Mouse (Mus musculus): ENCODE measurements around the gene Ahcyl1. TPM values are rescaled to one million over a fixed set of nuclear protein-coding genes. Genes with fewer than 3 reads are reported as not detected.
"Not testable (repeated sequence)": the region's sequence is repeated elsewhere in the genome, so short reads cannot be mapped to it uniquely, and the experiment has no call there.

The Ahcyl1 gene
- polyA plus RNA-seq, 1 experiment from 2014 or later: 102 TPM

DNA sequence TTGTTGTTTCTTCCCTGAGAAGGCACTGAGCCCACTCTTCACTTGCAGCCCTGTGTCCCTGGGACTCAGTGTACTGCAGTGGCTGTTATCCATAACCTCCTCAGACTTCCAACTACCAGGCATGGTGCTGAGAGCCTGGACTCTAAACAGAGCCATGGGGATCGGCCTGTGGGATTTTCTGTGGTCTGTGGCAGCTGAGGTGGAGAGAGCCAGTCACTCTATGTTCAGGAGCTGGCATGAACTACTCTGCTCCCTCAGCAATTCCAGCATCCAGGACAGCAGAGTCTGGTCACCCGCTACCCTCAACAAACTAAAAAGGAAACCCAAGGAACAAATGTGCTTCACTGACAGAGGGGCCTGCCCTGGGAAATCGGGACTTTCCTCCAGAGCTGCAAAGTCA lies 43.1 kb upstream of the Ahcyl1 start:
- no peaks in the 10 kb centered on the region for H3K36me3 ChIP-seq (ENCODE audit: control insufficient read depth, insufficient read depth, low read length)
- no peaks in the 10 kb centered on the region for H3K9me3 ChIP-seq (ENCODE audit: control insufficient read depth, low read length)
- 75% methylated on average over 3 of the region's 3 CpGs for WGBS
- H3K4me1 ChIP-seq (ENCODE audit: control insufficient read depth, insufficient read depth, low read length): peaks cover 21% of the 10 kb centered on the region
- H3K4me3 ChIP-seq (ENCODE audit: low read depth, low read length): no peak overlapping the region
- DNase-seq (ENCODE audit: low spot score) (no peak), ATAC-seq (ENCODE audit: insufficient number of reproducible peaks, low FRiP score, low TSS enrichment, low read depth) (no peak)
- no peak overlapping the region for H3K27ac ChIP-seq (replicated peaks; ENCODE audit: low read depth, low read length)
- no peaks in the 10 kb centered on the region for H3K27me3 ChIP-seq (ENCODE audit: control insufficient read depth, insufficient read depth, low read length)
- no peak overlapping the region for H3K9ac ChIP-seq (ENCODE audit: low read length)
- H3K4me2 ChIP-seq (ENCODE audit: low read depth, severe bottlenecking): no peak overlapping the region

DNA sequence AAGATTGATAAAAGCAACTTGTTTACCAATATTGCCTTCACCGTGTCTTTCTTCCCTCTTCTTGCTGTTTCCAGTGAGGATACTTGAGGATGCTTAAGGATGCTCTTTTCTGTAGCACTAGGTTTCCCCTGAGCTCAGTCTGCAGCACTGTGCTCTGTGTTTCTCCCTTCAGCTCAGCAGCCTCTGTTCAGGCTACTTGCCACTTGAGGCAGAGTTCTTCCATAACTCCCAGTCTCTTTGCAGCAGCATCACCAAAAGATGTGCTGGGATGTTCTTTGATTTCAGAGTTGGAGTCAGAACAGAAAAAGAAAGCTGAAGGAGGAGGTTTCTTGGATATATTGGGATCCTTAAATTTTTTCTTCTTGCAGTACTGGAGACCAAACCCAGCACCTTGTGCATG lies 42.3 kb upstream of the Ahcyl1 start:
- Histone ChIP-seq H3K4me2 (ENCODE audit: low read depth, severe bottlenecking) (no peak overlapping the region), H3K9ac (ENCODE audit: low read length) (no peak overlapping the region), H3K4me3 (ENCODE audit: low read depth, low read length) (no peak overlapping the region), H3K36me3 (ENCODE audit: control insufficient read depth, insufficient read depth, low read length) (no peaks in the 10 kb centered on the region), H3K4me1 (ENCODE audit: control insufficient read depth, insufficient read depth, low read length) (peaks cover 21% of the 10 kb centered on the region), H3K9me3 (ENCODE audit: control insufficient read depth, low read length) (no peaks in the 10 kb centered on the region), H3K27me3 (ENCODE audit: control insufficient read depth, insufficient read depth, low read length) (no peaks in the 10 kb centered on the region), H3K27ac (replicated peaks; ENCODE audit: low read depth, low read length) (no peak overlapping the region)
- ATAC-seq (ENCODE audit: insufficient number of reproducible peaks, low FRiP score, low TSS enrichment, low read depth) (no peak), DNase-seq (ENCODE audit: low spot score) (no peak)
- WGBS: 76% methylated on average over 1 of the region's 1 CpGs

DNA sequence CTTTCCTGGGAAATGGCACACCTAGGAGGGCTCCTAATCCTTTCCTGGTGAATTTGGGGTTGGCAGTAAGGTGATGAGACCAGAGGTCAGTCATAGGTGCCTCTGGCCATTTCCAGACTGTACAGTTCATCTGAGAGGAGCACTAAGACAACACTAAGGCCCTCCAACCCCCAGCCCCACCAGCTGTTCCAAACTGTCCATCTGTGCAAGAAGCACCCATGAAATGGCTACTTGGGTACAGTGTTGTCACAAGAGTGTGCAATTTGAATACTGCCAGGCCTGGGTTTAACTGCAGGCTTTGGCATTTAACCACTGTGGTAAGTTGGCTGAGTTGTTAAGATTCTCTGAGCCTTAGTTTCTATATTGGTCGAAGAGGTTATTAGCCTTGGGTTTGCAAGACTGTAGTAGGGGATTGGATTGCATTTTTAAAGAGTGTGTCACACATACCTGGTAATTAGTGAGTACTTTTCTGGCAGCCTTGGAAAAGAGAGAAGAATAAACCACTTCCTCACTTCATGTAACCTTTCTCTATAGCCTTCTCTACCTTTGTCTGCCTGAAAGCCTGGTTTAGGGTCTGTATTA lies 41.3 kb upstream of the Ahcyl1 start:
- H3K9me3 ChIP-seq (ENCODE audit: control insufficient read depth, low read length): no peaks in the 10 kb centered on the region
- 80% methylated on average over 1 of the region's 1 CpGs for WGBS
- peaks cover 15% of the 10 kb centered on the region for H3K4me1 ChIP-seq (ENCODE audit: control insufficient read depth, insufficient read depth, low read length)
- H3K27ac ChIP-seq (replicated peaks; ENCODE audit: low read depth, low read length): no peak overlapping the region
- no peak overlapping the region for H3K4me2 ChIP-seq (ENCODE audit: low read depth, severe bottlenecking)
- H3K9ac ChIP-seq (ENCODE audit: low read length): no peak overlapping the region
- no peaks in the 10 kb centered on the region for H3K27me3 ChIP-seq (ENCODE audit: control insufficient read depth, insufficient read depth, low read length)
- DNase-seq (ENCODE audit: low spot score) (no peak), ATAC-seq (ENCODE audit: insufficient number of reproducible peaks, low FRiP score, low TSS enrichment, low read depth) (no peak)
- H3K36me3 ChIP-seq (ENCODE audit: control insufficient read depth, insufficient read depth, low read length): no peaks in the 10 kb centered on the region
- no peak overlapping the region for H3K4me3 ChIP-seq (ENCODE audit: low read depth, low read length)

DNA sequence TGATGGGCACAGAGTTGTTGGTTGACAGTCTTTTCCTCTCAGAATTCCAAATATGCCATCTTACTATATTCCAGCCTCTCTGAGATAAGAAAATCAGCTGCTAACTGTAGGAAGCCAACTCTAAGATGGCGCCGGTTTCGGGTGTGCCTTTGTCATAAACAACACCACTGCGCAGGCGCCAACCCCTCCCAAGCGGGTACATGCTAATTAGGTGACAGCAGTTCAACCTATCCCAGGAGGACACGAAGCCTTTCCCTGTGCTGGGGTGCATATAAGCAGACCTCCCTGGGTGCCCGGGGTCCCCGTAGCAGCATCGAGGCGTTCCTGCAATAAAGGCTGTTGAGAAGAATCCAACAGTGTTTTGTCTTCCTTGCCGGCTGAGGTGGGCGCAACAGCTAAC lies 39.3 kb upstream of the Ahcyl1 start:
- not testable (repeated sequence) for H3K36me3 ChIP-seq (ENCODE audit: control insufficient read depth, insufficient read depth, low read length); DNase-seq (ENCODE audit: low spot score); H3K4me3 ChIP-seq (ENCODE audit: low read depth, low read length); ATAC-seq (ENCODE audit: insufficient number of reproducible peaks, low FRiP score, low TSS enrichment, low read depth); H3K4me2 ChIP-seq (ENCODE audit: low read depth, severe bottlenecking); H3K27me3 ChIP-seq (ENCODE audit: control insufficient read depth, insufficient read depth, low read length); H3K9ac ChIP-seq (ENCODE audit: low read length); H3K27ac ChIP-seq (replicated peaks; ENCODE audit: low read depth, low read length); H3K9me3 ChIP-seq (ENCODE audit: control insufficient read depth, low read length)
- H3K4me1 ChIP-seq (ENCODE audit: control insufficient read depth, insufficient read depth, low read length): peaks cover 12% of the 10 kb centered on the region
- 91% methylated on average over 13 of the region's 13 CpGs for WGBS

DNA sequence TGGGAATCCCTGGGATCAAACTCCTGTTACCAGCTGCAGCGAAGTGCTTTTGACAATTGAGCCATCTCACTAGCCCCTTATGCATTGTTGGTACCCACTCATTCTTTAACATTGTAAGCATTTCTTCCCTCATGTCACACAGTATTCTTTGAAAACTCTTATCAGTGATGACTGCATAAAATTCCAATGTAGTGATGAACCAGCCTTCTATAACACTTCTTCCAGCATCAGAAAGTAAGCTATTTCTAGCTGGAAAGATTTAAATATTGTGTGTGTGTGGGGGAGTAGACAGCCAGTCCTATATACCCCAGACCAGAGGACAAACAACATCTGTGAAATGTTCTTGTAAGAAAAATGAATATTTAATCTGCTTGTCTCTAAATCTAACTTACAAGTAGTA lies 37.0 kb upstream of the Ahcyl1 start:
- ATAC-seq (ENCODE audit: insufficient number of reproducible peaks, low FRiP score, low TSS enrichment, low read depth): no peak
- Histone ChIP-seq H3K27me3 (ENCODE audit: control insufficient read depth, insufficient read depth, low read length) (no peaks in the 10 kb centered on the region), H3K9me3 (ENCODE audit: control insufficient read depth, low read length) (no peaks in the 10 kb centered on the region), H3K36me3 (ENCODE audit: control insufficient read depth, insufficient read depth, low read length) (no peaks in the 10 kb centered on the region), H3K9ac (ENCODE audit: low read length) (no peak overlapping the region), H3K4me1 (ENCODE audit: control insufficient read depth, insufficient read depth, low read length) (no peaks in the 10 kb centered on the region), H3K4me3 (ENCODE audit: low read depth, low read length) (no peak overlapping the region), H3K27ac (replicated peaks; ENCODE audit: low read depth, low read length) (no peak overlapping the region), H3K4me2 (ENCODE audit: low read depth, severe bottlenecking) (no peak overlapping the region)
- no peak for DNase-seq (ENCODE audit: low spot score)
- 76% methylated on average over 1 of the region's 1 CpGs for WGBS

DNA sequence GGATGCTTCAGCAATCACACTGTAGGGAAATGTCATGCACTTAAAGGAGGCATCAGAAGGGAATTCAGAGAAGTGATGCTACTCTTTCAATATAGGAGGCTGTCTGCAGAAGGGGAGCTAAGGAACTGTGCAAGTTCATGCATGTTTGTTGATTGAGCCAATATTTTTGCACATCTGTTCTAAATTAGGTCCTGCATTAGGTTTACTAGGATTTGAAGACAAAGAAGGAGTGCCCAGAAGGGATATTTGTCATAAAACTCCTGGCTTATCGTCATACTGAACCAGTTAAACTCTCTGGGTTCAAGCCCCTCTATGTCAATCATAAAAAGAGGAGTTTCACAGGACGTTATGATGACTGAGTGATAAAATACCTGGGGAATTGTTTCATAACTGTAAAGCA lies 33.9 kb upstream of the Ahcyl1 start:
- Histone ChIP-seq H3K4me2 (ENCODE audit: low read depth, severe bottlenecking) (no peak overlapping the region), H3K4me1 (ENCODE audit: control insufficient read depth, insufficient read depth, low read length) (no peaks in the 10 kb centered on the region), H3K9ac (ENCODE audit: low read length) (no peak overlapping the region), H3K27ac (replicated peaks; ENCODE audit: low read depth, low read length) (no peak overlapping the region), H3K4me3 (ENCODE audit: low read depth, low read length) (no peak overlapping the region), H3K27me3 (ENCODE audit: control insufficient read depth, insufficient read depth, low read length) (no peaks in the 10 kb centered on the region), H3K9me3 (ENCODE audit: control insufficient read depth, low read length) (no peaks in the 10 kb centered on the region), H3K36me3 (ENCODE audit: control insufficient read depth, insufficient read depth, low read length) (no peaks in the 10 kb centered on the region)
- DNase-seq (ENCODE audit: low spot score) (no peak), ATAC-seq (ENCODE audit: insufficient number of reproducible peaks, low FRiP score, low TSS enrichment, low read depth) (no peak)
- 25% methylated on average over 2 of the region's 2 CpGs for WGBS

DNA sequence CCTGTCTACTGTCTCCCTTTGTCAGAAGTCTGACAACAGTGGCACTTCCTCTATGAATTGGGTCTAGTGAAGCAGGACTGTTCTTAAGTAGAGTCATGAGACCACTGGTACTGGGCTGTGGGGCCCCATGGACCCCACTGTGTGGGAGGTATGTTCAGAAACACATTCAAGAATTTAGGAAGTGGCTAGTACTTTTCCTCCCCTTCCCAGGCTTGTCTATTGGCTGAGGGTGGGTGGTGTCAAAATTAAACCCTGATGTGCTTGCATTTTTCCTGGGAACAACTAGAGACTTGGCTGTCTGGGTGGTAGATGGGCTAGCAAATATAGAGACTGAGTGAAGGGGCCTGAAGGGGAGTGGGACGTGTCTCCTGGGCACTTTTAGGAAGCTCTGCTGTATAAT lies 32.1 kb upstream of the Ahcyl1 start:
- Histone ChIP-seq H3K36me3 (ENCODE audit: control insufficient read depth, insufficient read depth, low read length) (no peaks in the 10 kb centered on the region), H3K9ac (ENCODE audit: low read length) (no peak overlapping the region), H3K4me2 (ENCODE audit: low read depth, severe bottlenecking) (no peak overlapping the region), H3K27ac (replicated peaks; ENCODE audit: low read depth, low read length) (no peak overlapping the region), H3K27me3 (ENCODE audit: control insufficient read depth, insufficient read depth, low read length) (no peaks in the 10 kb centered on the region), H3K9me3 (ENCODE audit: control insufficient read depth, low read length) (no peaks in the 10 kb centered on the region), H3K4me3 (ENCODE audit: low read depth, low read length) (no peak overlapping the region), H3K4me1 (ENCODE audit: control insufficient read depth, insufficient read depth, low read length) (no peaks in the 10 kb centered on the region)
- DNase-seq (ENCODE audit: low spot score) (no peak), ATAC-seq (ENCODE audit: insufficient number of reproducible peaks, low FRiP score, low TSS enrichment, low read depth) (no peak)
- 29% methylated on average over 1 of the region's 1 CpGs for WGBS

DNA sequence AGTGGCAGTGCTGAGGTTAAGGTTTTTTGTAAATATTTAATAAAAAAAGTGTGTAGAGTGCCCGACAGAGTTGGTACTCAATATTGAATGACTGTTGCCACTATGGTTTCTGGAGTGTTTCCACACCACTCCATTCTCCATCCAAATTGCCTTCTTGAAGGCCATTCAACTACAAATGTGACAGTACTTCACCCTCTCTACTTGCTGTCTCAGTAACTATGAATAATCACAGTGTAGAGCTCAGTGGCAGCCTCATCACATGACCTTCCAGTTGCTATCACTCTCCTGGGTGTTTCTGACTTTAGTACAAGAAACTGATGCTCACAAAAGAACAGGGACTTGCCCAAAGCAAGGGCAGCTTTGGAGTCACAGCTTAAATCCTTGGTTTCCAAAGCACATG lies 19.6 kb upstream of the Ahcyl1 start:
- Histone ChIP-seq H3K4me2 (ENCODE audit: low read depth, severe bottlenecking) (no peak overlapping the region), H3K9ac (ENCODE audit: low read length) (no peak overlapping the region), H3K4me1 (ENCODE audit: control insufficient read depth, insufficient read depth, low read length) (no peaks in the 10 kb centered on the region), H3K27me3 (ENCODE audit: control insufficient read depth, insufficient read depth, low read length) (no peaks in the 10 kb centered on the region), H3K27ac (replicated peaks; ENCODE audit: low read depth, low read length) (no peak overlapping the region), H3K4me3 (ENCODE audit: low read depth, low read length) (no peak overlapping the region), H3K9me3 (ENCODE audit: control insufficient read depth, low read length) (no peaks in the 10 kb centered on the region), H3K36me3 (ENCODE audit: control insufficient read depth, insufficient read depth, low read length) (no peaks in the 10 kb centered on the region)
- WGBS: 70% methylated on average over 1 of the region's 1 CpGs
- ATAC-seq (ENCODE audit: insufficient number of reproducible peaks, low FRiP score, low TSS enrichment, low read depth): no peak
- no peak for DNase-seq (ENCODE audit: low spot score)

DNA sequence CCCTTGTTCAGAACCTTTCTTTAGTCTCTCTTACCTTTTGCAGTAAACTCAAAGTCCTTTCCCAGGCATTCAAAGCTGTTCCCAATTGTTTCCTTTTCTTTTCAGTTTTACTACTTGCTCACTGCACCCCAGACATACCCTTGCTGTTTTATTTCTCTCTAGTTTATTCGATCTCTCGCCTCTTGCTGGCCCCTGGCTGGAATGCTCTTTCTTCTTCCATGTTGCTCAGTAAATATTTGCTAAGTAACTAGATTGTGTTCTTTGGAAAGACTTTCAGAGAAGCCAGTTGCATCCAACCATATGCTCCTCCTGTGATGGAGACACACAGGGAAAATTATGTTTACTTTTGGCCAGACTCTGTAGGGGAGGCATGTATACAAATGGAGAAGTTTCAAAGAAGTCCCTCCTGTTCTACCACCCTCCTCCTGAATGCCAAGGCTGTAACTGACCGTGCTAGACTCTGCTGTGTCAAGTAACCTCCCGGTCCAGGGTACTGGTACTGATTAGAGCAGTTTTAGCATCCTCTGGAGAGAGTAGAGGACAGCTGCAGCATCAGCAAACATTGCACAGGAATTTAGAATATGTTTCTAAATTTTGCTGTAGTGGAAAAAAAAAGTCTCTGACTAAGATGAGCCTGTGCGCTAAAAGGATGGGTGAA lies 18.0 kb upstream of the Ahcyl1 start:
- Histone ChIP-seq H3K27me3 (ENCODE audit: control insufficient read depth, insufficient read depth, low read length) (no peaks in the 10 kb centered on the region), H3K27ac (replicated peaks; ENCODE audit: low read depth, low read length) (no peak overlapping the region), H3K4me3 (ENCODE audit: low read depth, low read length) (no peak overlapping the region), H3K9me3 (ENCODE audit: control insufficient read depth, low read length) (no peaks in the 10 kb centered on the region), H3K4me2 (ENCODE audit: low read depth, severe bottlenecking) (no peak overlapping the region), H3K9ac (ENCODE audit: low read length) (no peak overlapping the region), H3K4me1 (ENCODE audit: control insufficient read depth, insufficient read depth, low read length) (no peaks in the 10 kb centered on the region), H3K36me3 (ENCODE audit: control insufficient read depth, insufficient read depth, low read length) (no peaks in the 10 kb centered on the region)
- WGBS: 53% methylated on average over 5 of the region's 5 CpGs
- ATAC-seq (ENCODE audit: insufficient number of reproducible peaks, low FRiP score, low TSS enrichment, low read depth) (no peak), DNase-seq (ENCODE audit: low spot score) (no peak)
